Mouse (Mus musculus): ENCODE results near the gene Rdh13. TPM values are rescaled to one million over a fixed set of nuclear protein-coding genes. Genes with fewer than 3 reads are reported as not detected.
"Not testable (repeated sequence)": the region's sequence is repeated elsewhere in the genome, so short reads cannot be mapped to it uniquely, and the experiment has no call there.

The Rdh13 gene
- polyA plus RNA-seq, 1 experiment from 2014 or later, result 35.0 TPM

- DNase-seq (ENCODE audit: low spot score), result peak; percentile 83
- 80% methylated on average over 7 of the region's 7 CpGs for WGBS
- Histone ChIP-seq H3K4me1 (no peaks in the 10 kb centered on the region), H3K9me3 (replicated peaks) (no peaks in the 10 kb centered on the region), H3K36me3 (peaks cover 83% of the 10 kb centered on the region), H3K27me3 (ENCODE audit: low read depth, poor library complexity, severe bottlenecking) (no peaks in the 10 kb centered on the region), H3K4me3 (no peak overlapping the region), H3K27ac (no peak overlapping the region)
Observed at GRCm38 (mm10) chr7:4427161-4427912, 18.1 kb downstream of the Rdh13 start.

GRCm38 (mm10) chr7:4420230-4420629, 25.2 kb downstream of the Rdh13 start:
- 72% methylated on average over 4 of the region's 4 CpGs for WGBS
- Histone ChIP-seq H3K27ac (no peak overlapping the region), H3K36me3 (peaks cover 18% of the 10 kb centered on the region), H3K27me3 (ENCODE audit: low read depth, poor library complexity, severe bottlenecking) (no peaks in the 10 kb centered on the region), H3K9me3 (replicated peaks) (no peaks in the 10 kb centered on the region), H3K4me3 (no peak overlapping the region), H3K4me1 (no peaks in the 10 kb centered on the region)
- DNase-seq (ENCODE audit: low spot score), result no peak

GRCm38 (mm10) chr7:4419681-4420080, 25.8 kb downstream of the Rdh13 start:
- DNase-seq (ENCODE audit: low spot score), result no peak
- WGBS, result 83% methylated on average over 6 of the region's 6 CpGs
- peaks cover 13% of the 10 kb centered on the region for H3K36me3 ChIP-seq
- H3K27ac ChIP-seq, result no peak overlapping the region
- H3K4me3 ChIP-seq, result no peak overlapping the region
- no peaks in the 10 kb centered on the region for H3K27me3 ChIP-seq (ENCODE audit: low read depth, poor library complexity, severe bottlenecking)
- no peaks in the 10 kb centered on the region for H3K9me3 ChIP-seq (replicated peaks)
- no peaks in the 10 kb centered on the region for H3K4me1 ChIP-seq

GRCm38 (mm10) chr7:4412406-4412805, 33.0 kb downstream of the Rdh13 start:
- WGBS, result 98% methylated on average over 15 of the region's 15 CpGs
- not testable (repeated sequence) for H3K4me1 ChIP-seq; H3K27me3 ChIP-seq (ENCODE audit: low read depth, poor library complexity, severe bottlenecking); DNase-seq (ENCODE audit: low spot score); H3K36me3 ChIP-seq; H3K9me3 ChIP-seq (replicated peaks); H3K27ac ChIP-seq; H3K4me3 ChIP-seq

GRCm38 (mm10) chr7:4397730-4398129, 47.7 kb downstream of the Rdh13 start, which contains the start of gene Gp6:
Gene Gp6 (minus strand): TSS chr7:4397744.
- WGBS, result 94% methylated on average over 1 of the region's 1 CpGs

More at GRCm38 (mm10) chr7:4397730-4398129, 47.7 kb downstream of the Rdh13 start, which contains the start of gene Gp6:
- H3K36me3 ChIP-seq, result no peaks in the 10 kb centered on the region
- no peak within 1 kb of the TSS for H3K27ac ChIP-seq
- no peak for DNase-seq (ENCODE audit: low spot score)
- H3K4me1 ChIP-seq, result no peaks in the 10 kb centered on the region
- no peaks in the 10 kb centered on the region for H3K9me3 ChIP-seq (replicated peaks)
- H3K4me3 ChIP-seq, result no peak within 1 kb of the TSS
- H3K27me3 ChIP-seq (ENCODE audit: low read depth, poor library complexity, severe bottlenecking), result no peaks in the 10 kb centered on the region

Small RNA genes within 50 kb of the gene (microRNA-seq; reads per million reads assigned to microRNA genes)
- gene Gm24605 (not detected), gene Gm24752 (not detected), gene Gm25349 (not detected)

Other genes with a start within 250 kb of the Rdh13 start
- not detected in 2 replicates for gene Lilra5, start 207.9 kb downstream of the Rdh13 start, polyA plus RNA-seq (2016; fragmentation: Nextera tagmentation; extraction: Ambion mirVana)
- not detected in 2 replicates for gene Ncr1, start 107.9 kb downstream of the Rdh13 start, polyA plus RNA-seq (2016; fragmentation: Nextera tagmentation; extraction: Ambion mirVana)
- 0.30 and 0.35 TPM in 2 replicates for gene Gp6, start 47.9 kb downstream of the Rdh13 start, polyA plus RNA-seq (2016; fragmentation: Nextera tagmentation; extraction: Ambion mirVana)
- 2.7 and 5.4 TPM in 2 replicates for gene Eps8l1, start 15.0 kb upstream of the Rdh13 start, polyA plus RNA-seq (2016; fragmentation: Nextera tagmentation; extraction: Ambion mirVana)
- gene Ppp1r12c, start 56.0 kb upstream of the Rdh13 start, polyA plus RNA-seq (2016; fragmentation: Nextera tagmentation; extraction: Ambion mirVana), result 36.8 and 42.1 TPM in 2 replicates
- 4.1 and 15.3 TPM in 2 replicates for gene Tnnt1, start 70.7 kb upstream of the Rdh13 start, polyA plus RNA-seq (2016; fragmentation: Nextera tagmentation; extraction: Ambion mirVana)
- gene Tnni3, start 78.6 kb upstream of the Rdh13 start, polyA plus RNA-seq (2016; fragmentation: Nextera tagmentation; extraction: Ambion mirVana), result 2.6 and 3.1 TPM in 2 replicates
- gene Dnaaf3, start 86.8 kb upstream of the Rdh13 start, polyA plus RNA-seq (2016; fragmentation: Nextera tagmentation; extraction: Ambion mirVana), result 2.1 and 4.2 TPM in 2 replicates
- 1.1 and 2.8 TPM in 2 replicates for gene Syt5, start 101.9 kb upstream of the Rdh13 start, polyA plus RNA-seq (2016; fragmentation: Nextera tagmentation; extraction: Ambion mirVana)
- not detected in 2 replicates for gene Ptprh, start 158.4 kb upstream of the Rdh13 start, polyA plus RNA-seq (2016; fragmentation: Nextera tagmentation; extraction: Ambion mirVana)
- 1.7 and 2.1 TPM in 2 replicates for gene Tmem86b, start 185.8 kb upstream of the Rdh13 start, polyA plus RNA-seq (2016; fragmentation: Nextera tagmentation; extraction: Ambion mirVana)
- gene Ppp6r1, start 213.4 kb upstream of the Rdh13 start, polyA plus RNA-seq (2016; fragmentation: Nextera tagmentation; extraction: Ambion mirVana), result 10.6 and 11.4 TPM in 2 replicates
- gene Hspbp1, start 239.4 kb upstream of the Rdh13 start, polyA plus RNA-seq (2016; fragmentation: Nextera tagmentation; extraction: Ambion mirVana), result 123 and 130 TPM in 2 replicates
- gene Brsk1, start 245.0 kb upstream of the Rdh13 start, polyA plus RNA-seq (2016; fragmentation: Nextera tagmentation; extraction: Ambion mirVana), result 1.3 TPM in 2 replicates